Mouse (Mus musculus) E14TG2a.4 (cell line): ENCODE measurements around the gene Spag16.

ENCODE experiments used
- CTCF ChIP-seq: conservative IDR thresholded peaks from 2 replicates; pipeline ENCODE4 v1.5.1; 2014; ENCODE audit warnings: low read length
- NANOG ChIP-seq: IDR thresholded peaks from 2 replicates; pipeline ENCODE4 v1.6.1; 2014; ENCODE audit warnings: borderline replicate concordance, low read length, mixed read lengths

- TF ChIP-seq CTCF (no peak), NANOG (no peak)
Measured at GRCm38 (mm10) chr1:70725655-70726066, 898.9 kb downstream of the Spag16 start, which contains the start of gene Vwc2l.
